Mouse (Mus musculus) limb, embryonic 11.5 days (tissue): ENCODE results near the gene Nrd1. TPM values are rescaled to one million over a fixed set of nuclear protein-coding genes. Genes with fewer than 3 reads are reported as not detected.

Experiments used
- ATAC-seq: fragments of 200-750 bp; cut with Nextera tagmentation; 2 replicates; pipeline ENCODE4 v1.8.0; 2017; ENCODE audit warnings: low read depth; ENCODE audit not compliant: insufficient number of reproducible peaks, low FRiP score, low TSS enrichment
- DNase-seq: peaks from one replicate; pipeline ENCODE4 v3.0.0-alpha.2; 2015; ENCODE audit warnings: low spot score
- H3K27ac ChIP-seq: fragments of 300-500 bp; sonication (generic); replicated peaks from 2 replicates; pipeline ENCODE4 v1.5.1; 2014; ENCODE audit warnings: low read depth, mild to moderate bottlenecking, low read length
- H3K27me3 ChIP-seq: fragments of 300-500 bp; sonication (generic); 2 replicates; pipeline ENCODE4 v1.6.1; 2014; ENCODE audit warnings: mild to moderate bottlenecking, low read length, mixed read lengths; ENCODE audit not compliant: control insufficient read depth, insufficient read depth
- H3K36me3 ChIP-seq: fragments of 300-500 bp; sonication (generic); 2 replicates; pipeline ENCODE4 v1.6.1; 2014; ENCODE audit warnings: mild to moderate bottlenecking, low read length, moderate library complexity, mixed read lengths; ENCODE audit not compliant: control insufficient read depth, insufficient read depth
- H3K4me1 ChIP-seq: fragments of 300-500 bp; sonication (generic); 2 replicates; pipeline ENCODE4 v1.6.1; 2014; ENCODE audit warnings: low read length, mixed read lengths; ENCODE audit not compliant: control insufficient read depth, insufficient read depth
- H3K4me2 ChIP-seq: fragments of 300-500 bp; sonication (generic); 2 replicates; pipeline ENCODE4 v1.6.1; 2014; ENCODE audit warnings: low read depth, mild to moderate bottlenecking, moderate library complexity; ENCODE audit not compliant: severe bottlenecking
- H3K4me3 ChIP-seq: fragments of 300-500 bp; sonication (generic); 2 replicates; pipeline ENCODE4 v1.5.1; 2014; ENCODE audit warnings: low read depth, low read length
- H3K9ac ChIP-seq: fragments of 300-500 bp; sonication (generic); 2 replicates; pipeline ENCODE4 v1.6.1; 2014; ENCODE audit warnings: mild to moderate bottlenecking, low read length
- H3K9me3 ChIP-seq: fragments of 300-500 bp; sonication (generic); 2 replicates; pipeline ENCODE4 v1.6.1; 2016; ENCODE audit warnings: low read length; ENCODE audit not compliant: control insufficient read depth
- WGBS: fragments of 180-500 bp; shearing (Covaris S2); extraction: QIAGEN DNeasy Blood & Tissue Kit; methylation state at CpG from one replicate; pipeline ENCODE4 v1.1.7; 2014; 5-methylcytosine and 5-hydroxymethylcytosine counted together
- microRNA counts: library from miRNA; unstranded; fragments of <30 nt; microRNA quantifications from one replicate; lab custom pipeline; 2016
- microRNA-seq: library from miRNA; unstranded; fragments of <30 nt; microRNA quantifications from one replicate; pipeline ENCODE4, GENCODE M21; 2016
- polyA plus RNA-seq: library from polyadenylated mRNA; unstranded; fragments of >200 nt; fragmentation: Nextera tagmentation; extraction: Ambion mirVana; gene quantifications from 2 replicates; pipeline ENCODE4 v1.2.1, GENCODE M21; 2014

Gene Nrd1
- polyA plus RNA-seq, 1 experiment from 2014 or later: 54.6 TPM

- Histone ChIP-seq H3K9me3 (no peaks in the 10 kb centered on the region), H3K36me3 (no peaks in the 10 kb centered on the region), H3K9ac (no peak overlapping the region), H3K27me3 (no peaks in the 10 kb centered on the region), H3K4me1 (no peaks in the 10 kb centered on the region), H3K4me3 (no peak overlapping the region), H3K4me2 (no peak overlapping the region), H3K27ac (no peak overlapping the region)
- ATAC-seq: no peak
- DNase-seq: no peak
- WGBS: 85% methylated on average over 6 of the region's 6 CpGs
These were observed 108.6 kb downstream of the Nrd1 start for GRCm38 (mm10) chr4:109109012-109109411.

- no peak overlapping the region for H3K4me2 ChIP-seq
- no peaks in the 10 kb centered on the region for H3K9me3 ChIP-seq
- ATAC-seq (no peak), DNase-seq (no peak)
- H3K36me3 ChIP-seq: no peaks in the 10 kb centered on the region
- H3K27ac ChIP-seq: no peak overlapping the region
- no peaks in the 10 kb centered on the region for H3K4me1 ChIP-seq
- H3K27me3 ChIP-seq: no peaks in the 10 kb centered on the region
- no peak overlapping the region for H3K4me3 ChIP-seq
- H3K9ac ChIP-seq: no peak overlapping the region
- WGBS: 90% methylated on average over 10 of the region's 10 CpGs
These were observed 109.2 kb downstream of the Nrd1 start for GRCm38 (mm10) chr4:109109686-109110085.

GRCm38 (mm10) chr4:109110978-109111377, 110.5 kb downstream of the Nrd1 start:
- H3K9me3 ChIP-seq: no peaks in the 10 kb centered on the region
- H3K9ac ChIP-seq: no peak overlapping the region
- H3K4me1 ChIP-seq: no peaks in the 10 kb centered on the region
- no peak overlapping the region for H3K4me3 ChIP-seq
- ATAC-seq (no peak), DNase-seq (no peak)
- 93% methylated on average over 2 of the region's 2 CpGs for WGBS
- no peak overlapping the region for H3K4me2 ChIP-seq
- H3K27me3 ChIP-seq: no peaks in the 10 kb centered on the region
- H3K36me3 ChIP-seq: no peaks in the 10 kb centered on the region
- H3K27ac ChIP-seq: no peak overlapping the region

MicroRNAs encoded within 50 kb of the gene (microRNA counts, 519-probe panel; counts per million panel counts)
- not detected for microRNA mmu-miR-761 (lab: Ali Mortazavi, UCI)

Small RNA genes lying within 50 kb of the gene (microRNA-seq; reads per million reads assigned to microRNA genes)
- gene Mir761: not detected

Other genes with a start within 250 kb of the Nrd1 start
- 4.7 and 4.8 TPM in 2 replicates for gene Zfyve9, start 219.9 kb upstream of the Nrd1 start, polyA plus RNA-seq
- gene Btf3l4, start 167.0 kb upstream of the Nrd1 start, polyA plus RNA-seq: 249 and 251 TPM in 2 replicates
- 116 TPM in 2 replicates for gene Txndc12, start 166.1 kb upstream of the Nrd1 start, polyA plus RNA-seq
- gene Kti12, start 152.9 kb upstream of the Nrd1 start, polyA plus RNA-seq: 59.3 and 60.9 TPM in 2 replicates
- gene A730015C16Rik, start 152.0 kb upstream of the Nrd1 start, polyA plus RNA-seq: 0.71 and 1.5 TPM in 2 replicates
- gene Rab3b, start 121.6 kb upstream of the Nrd1 start, polyA plus RNA-seq: 13.3 and 13.4 TPM in 2 replicates
- 71.9 and 75.5 TPM in 2 replicates for gene Osbpl9, start 201.6 kb downstream of the Nrd1 start, polyA plus RNA-seq
- not detected in 2 replicates for gene Calr4, start 233.8 kb downstream of the Nrd1 start, polyA plus RNA-seq